Mouse (Mus musculus) urinary bladder, postnatal 14 days (tissue): ENCODE data around the gene Rad23b.
A peak's percentile ranks its signal among the peaks of the same experiment; 100 is the strongest.
"Not testable (repeated sequence)": the region's sequence is repeated elsewhere in the genome, so short reads cannot be mapped to it uniquely, and the experiment has no call there.

Experiments used
- DNase-seq: peaks from one replicate; pipeline ENCODE4 v3.0.0; 2021; ENCODE audit warnings: low spot score

Rad23b gene

DNA sequence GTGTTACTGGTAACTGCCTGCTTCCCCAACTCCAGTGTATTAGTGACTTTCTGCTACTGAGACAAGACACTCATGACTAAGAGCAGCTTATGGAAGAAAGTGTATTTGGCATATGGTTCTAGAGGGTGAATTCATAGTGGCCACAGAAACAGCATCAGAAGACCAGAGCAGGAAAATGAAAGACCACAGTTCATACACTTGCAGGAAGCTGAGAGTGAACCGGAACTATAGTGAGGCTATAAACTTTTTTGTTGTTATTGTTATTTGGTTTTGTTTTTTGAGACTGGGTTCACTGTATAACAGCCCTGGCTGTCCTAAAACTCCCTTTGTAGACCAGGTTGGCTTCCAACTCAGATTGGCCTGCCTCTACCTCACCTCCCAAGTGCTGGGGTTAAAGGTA lies 6.0 kb downstream of the Rad23b start:
- DNase-seq, result no peak

DNA sequence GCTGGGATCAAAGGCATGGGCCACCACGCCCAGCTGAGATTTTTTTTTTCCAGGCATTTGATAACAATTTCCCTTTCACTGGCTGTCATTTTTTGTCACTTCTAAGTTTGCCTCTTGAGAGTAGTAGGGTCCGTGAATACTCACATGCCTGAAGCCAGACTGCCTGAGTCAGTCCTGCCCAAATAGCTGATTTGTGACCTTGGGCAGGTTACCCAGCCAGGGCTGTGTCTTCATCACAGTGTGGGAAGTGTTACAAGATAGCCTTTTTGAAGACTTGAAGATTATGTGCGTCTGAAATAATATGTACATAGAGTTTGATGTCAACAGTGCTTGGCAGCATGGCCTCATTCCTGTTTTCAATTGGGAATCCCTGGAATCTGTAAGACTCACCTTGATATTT lies 6.9 kb downstream of the Rad23b start:
- DNase-seq, result no peak

DNA sequence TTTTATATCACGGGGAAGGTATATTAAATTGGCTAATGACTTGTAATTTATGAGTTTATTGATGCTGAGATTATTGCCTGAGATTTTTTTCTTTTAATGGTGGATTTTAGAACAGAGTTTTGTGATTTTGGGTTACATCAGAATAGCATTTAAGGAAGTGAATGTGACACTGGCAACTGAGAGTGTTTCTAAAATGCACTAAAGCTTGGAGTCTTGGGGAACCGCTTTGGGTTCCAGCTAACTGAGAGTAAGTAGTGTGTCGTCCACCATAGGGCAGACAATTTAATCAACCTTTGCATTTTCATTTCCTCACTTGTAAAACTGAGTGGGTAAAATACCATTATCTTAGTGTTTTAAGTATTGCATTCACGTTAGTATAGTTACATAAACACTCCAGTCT lies 14.0 kb downstream of the Rad23b start:
- no peak for DNase-seq

DNA sequence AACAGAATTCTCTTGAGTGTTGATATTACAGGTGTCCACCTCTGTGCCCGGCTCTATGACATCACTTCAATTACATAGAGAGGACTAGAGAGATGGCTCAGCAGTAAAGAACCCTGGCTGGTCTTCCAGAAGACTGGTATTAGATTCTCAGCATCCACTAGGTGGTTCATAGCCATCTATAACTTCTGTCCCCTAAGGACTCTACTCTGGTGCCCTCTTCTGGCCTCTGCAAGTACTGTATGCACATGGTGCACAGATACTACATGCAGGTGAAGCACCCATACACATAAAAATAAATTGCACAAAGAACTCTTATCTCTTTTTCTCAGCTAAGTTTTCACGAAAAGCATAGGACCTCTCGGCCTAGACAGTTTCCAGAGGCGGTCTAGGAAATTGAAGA lies 14.5 kb downstream of the Rad23b start:
- DNase-seq, result no peak

DNA sequence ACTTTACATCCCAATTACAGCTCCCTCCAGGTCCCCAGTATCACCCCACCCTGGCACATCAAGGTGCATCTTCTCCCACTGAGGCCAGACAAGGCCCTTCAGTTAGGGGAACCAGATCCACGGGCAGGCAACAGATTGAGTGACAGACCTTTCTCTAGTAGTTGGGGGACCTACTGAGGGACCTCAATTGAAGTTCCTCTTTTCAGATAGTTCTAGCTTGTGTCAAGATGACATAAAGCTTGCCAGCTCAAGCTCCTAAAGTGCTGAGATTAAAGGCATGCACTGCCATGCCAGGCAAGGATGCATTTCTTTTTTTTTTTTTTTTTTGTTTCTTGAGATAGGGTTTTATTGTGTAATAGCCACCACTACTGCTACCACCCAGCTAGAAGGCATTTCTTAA lies 16.2 kb downstream of the Rad23b start:
- no peak for DNase-seq

DNA sequence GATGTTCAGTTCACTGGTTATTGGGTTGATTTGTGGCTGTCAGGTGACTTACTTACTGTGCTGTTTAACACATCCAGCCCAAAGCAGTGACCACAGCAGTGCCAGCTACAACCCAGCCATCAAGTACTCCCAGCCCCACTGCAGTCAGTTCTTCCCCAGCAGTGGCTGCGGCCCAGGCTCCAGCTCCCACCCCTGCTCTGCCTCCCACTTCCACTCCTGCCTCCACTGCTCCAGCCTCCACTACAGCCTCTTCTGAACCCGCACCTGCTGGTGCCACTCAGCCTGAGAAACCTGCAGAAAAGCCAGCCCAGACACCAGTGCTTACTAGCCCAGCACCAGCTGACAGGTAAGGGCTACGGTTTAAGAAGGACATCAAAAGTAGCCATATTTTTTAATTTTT lies 20.3 kb downstream of the Rad23b start:
- no peak for DNase-seq

DNA sequence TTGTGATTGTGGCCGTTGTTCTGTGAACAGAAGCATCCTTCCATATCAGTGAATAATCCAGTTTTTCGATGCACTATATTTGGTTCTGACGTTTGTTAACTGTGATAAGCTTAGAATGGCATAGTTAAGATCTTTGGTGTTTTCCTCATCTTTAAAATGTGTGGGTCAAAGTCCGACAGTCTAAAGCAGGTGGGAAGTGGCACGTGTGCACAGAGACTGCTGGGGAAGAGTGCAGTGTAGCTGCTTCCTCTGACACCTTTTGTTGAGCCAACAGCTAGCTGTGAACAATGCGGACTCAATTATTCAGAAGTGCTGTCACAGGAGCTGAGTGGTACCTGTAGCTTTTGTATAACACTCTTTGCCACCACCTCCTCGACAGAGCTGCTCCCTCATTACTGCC lies 21.5 kb downstream of the Rad23b start:
- no peak for DNase-seq

DNA sequence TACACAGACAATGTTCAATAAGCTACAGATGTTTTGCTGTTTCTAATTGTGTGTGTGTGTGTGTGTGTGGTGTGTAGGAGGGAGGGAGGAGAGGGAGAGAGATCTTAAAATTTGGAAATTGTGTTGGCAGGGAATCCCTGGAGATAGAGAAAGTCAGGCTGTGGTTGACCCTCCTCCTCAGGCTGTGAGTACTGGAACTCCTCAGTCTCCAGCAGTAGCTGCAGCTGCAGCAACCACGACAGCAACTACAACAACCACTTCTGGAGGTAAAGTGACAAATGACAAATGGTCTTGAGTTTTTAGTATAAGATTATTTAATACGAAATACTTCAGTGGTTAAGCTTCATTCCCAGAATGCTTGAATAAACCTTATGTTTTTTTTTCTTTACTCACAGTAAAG lies 32.5 kb downstream of the Rad23b start:
- DNase-seq, result no peak

DNA sequence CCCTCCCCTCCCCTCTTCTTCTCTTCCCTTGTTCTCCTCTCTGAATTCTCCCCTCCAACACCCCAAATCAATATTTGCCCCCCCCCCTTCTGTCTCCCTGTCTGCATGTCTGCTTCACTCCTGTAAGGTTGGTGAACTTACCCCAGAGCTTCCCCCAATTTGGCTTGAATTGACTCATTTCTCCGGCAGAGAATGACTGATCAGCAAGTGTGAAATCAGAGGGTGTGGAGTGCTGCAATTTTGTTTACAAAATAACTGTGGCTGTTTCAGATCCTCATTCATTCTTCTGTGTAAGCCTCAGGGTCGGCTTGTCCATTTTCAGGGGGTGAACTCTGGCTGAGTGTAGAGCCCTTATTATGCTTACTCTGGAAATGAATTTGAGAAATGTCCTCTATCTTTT lies 36.9 kb downstream of the Rad23b start:
- DNase-seq, result no peak

DNA sequence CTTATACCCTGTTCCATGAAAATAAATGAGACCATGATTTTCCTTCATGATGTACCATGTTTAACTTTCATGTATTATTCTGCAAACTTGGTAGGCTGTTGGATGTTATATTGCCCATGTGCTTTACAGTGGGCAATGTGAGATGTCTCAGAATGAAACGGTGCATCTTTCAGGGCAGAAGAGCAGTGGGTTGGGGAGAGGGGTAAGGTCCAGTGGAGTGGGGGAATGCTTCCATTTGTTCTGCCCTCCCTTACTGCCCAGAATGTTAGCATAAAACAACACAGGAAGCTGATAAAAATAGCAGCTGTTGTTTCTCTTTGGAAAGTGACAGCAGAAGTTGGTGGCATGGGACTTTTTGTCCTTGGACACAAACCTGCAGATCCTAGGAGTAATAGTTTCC lies 41.6 kb downstream of the Rad23b start:
- DNase-seq, result no peak

DNA sequence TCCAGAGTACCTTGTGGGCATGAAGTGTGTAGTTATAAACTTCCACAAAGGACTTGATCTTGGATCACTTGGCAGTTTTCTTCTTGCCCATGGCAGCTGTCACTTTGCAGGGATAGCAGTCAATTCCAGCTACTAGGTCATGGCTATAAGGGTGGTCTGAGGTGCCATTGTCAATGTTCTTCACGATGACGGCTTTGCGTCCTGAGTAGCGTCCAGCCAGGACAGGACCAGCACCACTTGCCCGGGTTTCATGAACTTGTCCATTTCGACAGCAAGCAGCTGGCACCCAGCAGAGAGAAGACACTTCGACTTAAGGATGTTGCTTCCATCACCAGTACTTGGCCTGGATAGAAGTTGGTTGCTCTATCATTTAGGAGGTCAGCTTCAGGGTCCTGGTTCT lies 42.6 kb downstream of the Rad23b start:
- DNase-seq, result no peak

DNA sequence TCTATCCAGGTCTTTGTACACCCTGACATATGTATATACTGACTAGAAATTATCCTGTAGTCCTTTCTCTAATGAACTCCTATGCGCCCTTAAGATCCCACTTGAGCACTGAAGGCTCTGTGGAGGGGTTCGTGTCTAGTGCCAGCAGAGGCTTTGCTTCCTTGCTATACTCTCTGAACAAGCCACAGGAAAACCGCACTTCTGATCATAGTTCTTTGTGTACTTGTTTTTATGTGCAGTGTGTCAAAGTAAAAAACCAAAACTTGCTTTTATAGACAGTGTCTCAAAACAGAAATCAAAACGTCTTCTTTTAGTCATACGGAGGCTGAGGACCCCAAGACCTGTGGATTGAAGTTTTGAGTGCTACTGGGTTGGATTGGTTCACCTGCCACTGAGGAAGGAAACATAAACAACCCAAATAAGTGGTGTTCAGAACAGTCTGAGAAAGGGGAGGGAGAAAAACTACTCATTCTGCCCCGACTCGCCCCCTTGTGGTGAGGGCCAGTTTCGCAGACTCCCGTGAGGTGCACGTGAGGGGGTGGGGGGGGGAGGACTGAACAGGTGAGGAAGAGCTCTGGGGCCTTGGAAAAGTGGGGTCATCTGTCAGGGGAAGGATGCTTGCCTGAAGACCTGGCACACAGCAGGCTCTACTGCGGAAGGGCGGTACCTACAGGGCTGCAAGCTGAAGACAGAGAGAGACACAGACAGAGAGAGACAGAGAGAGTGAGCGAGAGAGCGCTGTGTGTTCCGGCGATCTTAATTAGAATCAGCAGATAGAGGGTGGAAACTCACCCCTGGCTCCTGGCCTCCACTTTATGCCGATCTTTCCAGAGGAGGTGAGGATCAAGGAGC lies 48.3 kb downstream of the Rad23b start:
- DNase-seq, result peak; percentile 47

DNA sequence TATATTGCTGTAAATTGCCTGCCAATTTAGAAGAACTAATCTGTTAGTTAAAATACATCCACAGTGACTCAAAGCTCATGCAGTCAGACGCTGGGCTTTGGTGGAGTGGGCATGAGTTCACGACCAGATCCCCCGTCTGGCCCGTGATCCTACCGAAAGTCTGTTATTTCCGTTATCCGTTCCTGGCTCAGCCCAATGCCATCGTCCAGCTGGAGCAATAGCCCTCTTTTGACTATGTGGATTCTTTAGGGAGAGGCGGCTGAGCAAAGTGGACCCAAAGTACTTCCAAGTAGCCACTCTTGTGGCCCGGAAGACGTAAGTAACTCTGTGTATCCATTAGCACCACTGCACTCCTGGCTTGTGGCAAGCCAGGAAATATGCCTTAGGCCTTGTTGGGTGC lies 49.1 kb downstream of the Rad23b start:
- no peak for DNase-seq

DNA sequence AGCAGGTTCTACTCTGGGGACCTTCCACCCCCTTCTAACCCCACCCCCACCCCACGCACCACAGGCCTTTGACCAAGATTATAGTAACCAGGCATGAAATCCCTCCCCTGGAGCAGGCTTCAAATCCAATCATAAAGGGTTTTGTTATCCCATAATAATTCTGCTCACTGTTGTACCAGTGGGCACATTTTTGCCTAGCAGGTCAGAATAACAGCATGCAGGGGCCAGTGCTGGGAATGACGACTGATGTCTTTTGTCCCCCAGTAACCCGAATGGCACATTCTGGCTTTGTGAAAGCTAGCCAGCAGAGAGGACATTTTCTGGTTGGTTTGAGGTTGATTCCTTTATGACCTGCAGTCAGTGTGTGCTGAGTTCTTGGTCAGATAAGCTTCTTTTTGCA lies 55.5 kb downstream of the Rad23b start:
- DNase-seq, result no peak

DNA sequence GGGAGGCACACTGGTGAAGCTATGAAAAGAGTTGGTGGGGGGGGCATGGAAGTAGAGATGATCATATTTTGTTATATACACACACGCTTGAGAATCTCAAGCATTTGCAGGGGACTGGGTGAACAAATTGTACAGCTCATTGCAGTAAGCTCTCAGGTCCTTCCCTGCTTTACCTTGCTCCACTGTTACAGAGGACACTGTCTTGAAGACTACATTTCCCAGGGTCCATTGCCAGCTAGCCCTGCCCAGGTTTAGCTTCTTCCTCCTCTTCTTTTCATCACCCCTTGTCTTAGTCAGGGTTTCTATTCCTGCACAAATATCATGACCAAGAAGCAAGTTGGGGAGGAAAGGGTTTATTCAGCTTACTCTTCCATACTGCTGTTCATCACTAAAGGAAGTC lies 56.7 kb downstream of the Rad23b start:
- DNase-seq, result no peak

DNA sequence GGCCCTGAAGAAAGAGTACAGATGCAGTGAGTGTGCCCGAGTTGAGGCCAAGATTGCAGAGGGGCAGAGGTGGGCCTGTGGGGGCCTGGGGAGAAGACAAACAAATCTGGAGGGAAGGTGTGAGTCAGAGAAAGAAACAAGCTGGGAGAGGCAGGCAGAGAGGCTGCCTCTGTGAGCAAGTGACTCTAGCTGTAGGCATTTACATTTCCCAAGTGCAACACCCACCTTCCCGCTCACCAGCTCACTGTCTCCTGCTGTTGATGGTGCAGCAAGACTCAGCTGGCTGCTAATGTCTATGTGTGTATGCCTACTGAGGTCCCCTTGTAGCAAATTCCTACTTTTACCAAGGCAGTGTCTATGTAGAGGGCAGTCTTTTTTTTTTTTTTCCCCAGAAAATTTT lies 58.2 kb downstream of the Rad23b start:
- DNase-seq, result no peak

DNA sequence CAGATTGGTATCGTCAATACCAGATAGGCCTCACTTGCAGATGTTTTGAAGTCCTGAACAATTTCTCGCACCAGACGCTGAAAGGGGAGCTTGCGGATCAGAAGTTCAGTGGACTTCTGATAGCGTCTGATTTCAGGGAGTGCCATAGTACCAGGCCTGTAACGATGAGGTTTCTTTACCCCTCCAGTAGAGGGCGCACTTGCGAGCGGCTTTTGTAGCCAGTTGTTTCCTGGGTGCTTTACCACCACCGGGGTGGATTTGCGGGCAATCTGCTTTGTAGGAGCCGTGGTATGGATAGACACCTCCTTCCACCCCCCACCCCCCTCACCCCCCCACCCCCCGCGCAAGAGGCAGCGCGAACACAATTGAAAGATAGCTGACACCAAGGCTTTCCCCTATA lies 59.2 kb downstream of the Rad23b start:
- DNase-seq, result no peak

DNA sequence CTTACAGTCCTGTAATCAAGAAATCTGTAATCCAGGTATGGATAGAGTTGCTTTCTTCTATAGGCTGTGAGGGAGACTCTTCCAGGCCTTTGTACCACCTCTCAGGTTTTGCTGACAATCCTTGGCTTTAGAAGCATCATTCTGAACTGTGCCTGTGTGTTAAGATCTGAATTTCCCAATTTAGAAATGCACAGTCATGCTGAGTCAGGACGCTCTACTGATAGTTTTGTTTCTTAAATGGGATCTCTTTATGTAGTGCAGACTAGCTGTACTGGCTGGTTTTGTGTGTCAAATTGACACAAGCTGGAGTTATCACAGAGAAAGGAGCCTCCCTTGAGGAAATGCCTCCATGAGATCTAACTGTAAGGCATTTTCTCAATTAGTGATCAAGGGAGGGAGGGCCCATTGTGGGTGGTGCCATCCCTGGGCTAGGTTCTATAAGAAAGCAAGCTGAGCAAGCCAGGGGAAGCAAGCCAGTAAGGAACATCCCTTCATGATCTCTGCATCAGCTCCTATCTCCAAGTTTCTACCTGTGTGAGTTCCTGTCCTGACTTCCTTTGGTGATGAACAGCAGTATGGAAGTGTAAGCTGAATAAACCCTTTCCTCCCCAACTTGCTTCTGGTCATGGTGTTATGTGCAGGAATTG lies 59.9 kb downstream of the Rad23b start:
- DNase-seq, result not testable (repeated sequence)

DNA sequence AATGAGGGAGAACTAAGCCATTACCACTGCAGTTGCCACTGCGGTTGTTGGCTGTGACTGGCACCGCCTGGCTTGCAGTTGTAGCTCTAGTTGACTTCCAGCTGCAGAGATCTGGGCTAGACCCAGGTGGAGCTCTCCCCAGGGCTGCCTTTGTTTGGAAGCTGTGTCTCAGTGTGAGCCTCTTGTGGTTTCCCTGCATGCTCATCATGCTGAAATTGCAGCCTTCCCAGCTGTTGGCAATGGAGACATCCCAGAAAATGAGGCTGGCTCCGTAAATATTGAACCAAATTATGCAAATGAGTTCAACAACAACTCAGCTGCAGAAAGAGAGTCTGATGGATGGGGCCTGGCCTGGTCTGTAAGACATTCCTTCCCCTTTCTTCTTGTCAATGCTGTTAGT lies 66.0 kb downstream of the Rad23b start:
- no peak for DNase-seq

DNA sequence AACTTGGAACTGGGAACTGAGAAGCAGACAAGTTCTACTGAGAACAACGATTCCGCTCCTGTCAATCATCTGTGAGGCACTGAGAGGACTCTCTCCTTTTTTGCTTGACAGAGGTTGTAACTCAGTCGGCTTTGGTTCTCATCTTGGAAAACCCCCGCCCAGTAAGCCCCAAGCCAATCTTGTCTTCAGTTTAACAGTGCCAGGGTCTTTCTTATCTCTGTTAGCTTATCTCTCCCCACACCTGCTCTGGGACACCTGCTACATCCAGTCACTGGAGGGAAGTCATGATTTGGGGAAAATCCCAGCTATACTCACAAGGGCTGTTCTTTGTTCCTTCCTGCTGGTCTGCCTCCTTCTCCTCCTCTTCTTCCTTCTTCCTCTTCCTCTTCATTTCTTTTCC lies 76.4 kb downstream of the Rad23b start:
- no peak for DNase-seq
